Mouse (Mus musculus): ENCODE results near the gene A530064D06Rik. TPM values are rescaled to one million over a fixed set of nuclear protein-coding genes. Genes with fewer than 3 reads are reported as not detected.

Gene A530064D06Rik
- total RNA-seq (2015) = 1.0 and 2.3 TPM in 2 replicates
- 2.8 and 3.9 TPM in 2 replicates for total RNA-seq (2017)

DNA sequence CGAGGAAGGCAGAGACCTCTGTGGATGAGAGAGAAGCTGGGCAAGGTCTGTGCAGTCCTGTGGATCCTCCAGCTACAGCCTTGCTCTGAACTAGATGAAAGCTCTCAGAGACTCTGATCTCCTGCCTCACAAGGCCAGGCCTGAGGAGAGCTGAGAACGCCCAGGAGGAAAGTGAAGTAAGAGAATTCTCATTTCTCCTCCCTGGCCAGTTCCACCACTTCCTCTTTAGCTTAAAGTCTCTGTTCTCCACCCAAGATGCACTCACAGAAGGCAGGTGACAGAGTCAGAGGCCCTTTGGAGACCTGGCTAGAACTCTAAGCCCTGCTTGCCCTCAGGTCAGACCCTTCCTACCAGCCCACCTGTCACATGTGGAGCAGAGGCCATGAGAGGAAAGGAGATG lies at the start of gene A530064D06Rik:
Gene A530064D06Rik (minus strand): TSS at position 173 of the 400 bp plus-strand sequence.
- peak; percentile 84 for ATAC-seq (replicated peaks; ENCODE audit: poor library complexity)

DNA sequence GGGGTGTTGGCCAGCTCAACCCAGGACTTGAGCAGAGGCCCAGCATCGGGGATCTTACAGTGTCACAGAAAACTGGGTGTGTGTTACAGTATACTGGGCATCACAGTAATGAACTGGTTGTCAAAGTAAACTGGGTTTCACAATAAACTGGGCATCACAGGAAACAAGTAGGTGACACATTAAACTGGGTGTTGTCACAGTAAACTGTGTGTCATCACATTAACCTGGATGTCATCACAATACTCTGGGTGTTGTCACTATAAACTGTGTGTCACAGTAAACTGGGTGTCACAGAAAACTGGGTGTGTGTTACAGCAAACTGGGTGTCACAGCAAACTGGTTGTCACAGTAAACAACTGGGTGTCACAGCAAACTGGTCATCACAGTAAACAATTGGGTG lies 48.4 kb upstream of the A530064D06Rik start:
- ATAC-seq (replicated peaks; ENCODE audit: poor library complexity) = no peak

DNA sequence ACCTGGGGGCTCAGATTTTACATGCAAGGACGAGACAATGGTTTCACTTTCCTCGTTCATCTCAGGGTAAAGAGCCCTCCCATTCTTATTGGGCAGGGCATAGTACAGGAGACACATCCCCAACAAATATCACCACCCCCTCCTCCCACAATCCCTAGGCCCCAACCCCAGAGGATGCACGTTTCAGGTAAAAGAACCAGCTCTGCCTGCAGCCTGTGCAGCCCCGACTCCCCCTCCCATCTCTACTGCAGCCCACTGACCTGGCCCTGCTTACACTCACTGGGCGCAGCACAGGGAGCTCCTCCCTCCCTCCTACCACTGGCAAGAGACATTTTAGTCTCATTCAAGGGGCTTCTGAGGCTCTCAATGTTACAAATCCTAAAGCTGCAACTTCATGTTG lies 46.4 kb upstream of the A530064D06Rik start:
- ATAC-seq (replicated peaks; ENCODE audit: poor library complexity) = no peak

DNA sequence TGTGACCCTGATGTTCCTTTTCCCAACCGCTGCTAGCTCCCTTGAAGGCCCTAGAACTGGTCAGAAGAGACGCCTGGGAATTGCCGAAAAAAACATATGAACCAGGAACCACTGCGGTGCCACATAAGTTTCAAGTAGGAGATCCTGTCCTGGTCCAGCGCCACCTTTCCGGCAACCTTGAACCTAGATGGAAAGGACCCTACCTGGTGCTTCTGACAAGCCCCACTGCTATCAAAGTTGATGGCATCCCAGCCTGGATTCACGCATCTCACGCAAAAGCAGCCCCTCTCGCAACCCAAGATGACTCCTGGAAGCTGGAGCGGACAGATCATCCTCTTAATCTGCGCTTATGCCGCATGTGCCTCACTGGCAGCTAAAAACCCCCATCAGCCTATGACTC lies 45.5 kb upstream of the A530064D06Rik start:
- no peak for ATAC-seq (replicated peaks; ENCODE audit: poor library complexity)

GRCm38 (mm10) chr17:48203086-48203485 lies 36.0 kb upstream of the A530064D06Rik start:
- ATAC-seq (replicated peaks; ENCODE audit: poor library complexity) = no peak

DNA sequence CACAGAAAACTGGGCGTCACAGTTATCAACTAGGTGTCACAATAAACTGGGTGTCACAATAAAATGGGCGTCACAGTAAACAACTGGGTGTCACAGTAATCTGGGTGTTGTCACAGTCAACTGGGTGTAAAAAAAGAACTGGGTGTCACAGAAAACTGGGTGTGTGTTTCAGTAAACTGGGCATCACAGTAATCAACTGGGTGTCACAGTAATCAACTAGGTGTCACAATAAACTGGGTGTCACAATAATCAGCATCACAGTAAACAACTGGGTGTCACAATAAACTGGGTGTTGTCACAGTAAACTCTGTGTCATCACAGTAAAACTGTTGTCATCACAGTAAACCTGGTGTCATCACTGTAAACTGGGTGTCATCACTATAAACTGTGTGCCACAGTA lies 25.3 kb upstream of the A530064D06Rik start:
- ATAC-seq (replicated peaks; ENCODE audit: poor library complexity) = 0 out of 2 replicates have a peak, but pooled peaks have one; percentile 39

DNA sequence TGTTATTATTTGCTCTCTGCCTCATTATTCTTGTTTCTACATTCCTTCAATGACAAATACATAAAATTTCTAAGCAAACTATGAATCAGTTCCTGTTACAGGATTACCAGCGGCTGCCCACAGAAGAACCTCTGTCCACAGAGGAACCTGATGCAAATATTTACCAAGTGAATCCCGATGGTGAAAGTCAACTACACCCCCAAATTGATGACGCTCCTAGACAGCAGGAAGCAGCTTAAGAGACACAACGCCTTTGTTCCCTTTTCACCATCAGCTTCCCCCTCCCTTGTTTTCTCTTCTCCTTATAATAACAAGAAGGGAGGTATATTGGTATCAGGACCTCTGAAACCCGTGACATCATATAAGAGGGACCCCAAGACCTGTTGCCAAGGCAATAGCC lies 18.2 kb upstream of the A530064D06Rik start:
- peak; percentile 93 for ATAC-seq (replicated peaks; ENCODE audit: poor library complexity)

- ATAC-seq (replicated peaks; ENCODE audit: poor library complexity) = no peak
These were observed 9.5 kb downstream of the A530064D06Rik start for GRCm38 (mm10) chr17:48157382-48158076.

DNA sequence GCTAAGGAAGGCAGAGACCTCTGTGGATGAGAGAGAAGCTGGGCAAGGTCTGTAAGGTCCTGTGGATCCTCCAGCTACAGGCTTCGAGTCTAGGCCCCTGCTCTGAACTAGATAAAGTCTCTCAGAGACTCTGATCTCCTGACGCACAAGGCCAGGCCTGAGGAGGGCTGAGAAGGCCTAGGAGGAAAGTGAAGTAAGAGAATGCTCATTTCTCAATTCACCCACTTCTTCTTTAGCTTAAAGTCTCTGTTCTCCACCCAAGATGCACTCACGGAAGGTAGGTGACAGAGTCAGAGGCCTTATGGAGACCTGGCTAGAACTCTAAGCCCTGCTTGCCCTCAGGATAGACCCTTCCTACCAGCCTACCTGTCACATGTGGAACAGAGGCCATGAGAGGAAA lies 21.0 kb downstream of the A530064D06Rik start, which contains the start of gene 9830107B12Rik:
Gene 9830107B12Rik (minus strand): TSS at position 149 of the 400 bp plus-strand sequence.
- peak; percentile 61 for ATAC-seq (replicated peaks; ENCODE audit: poor library complexity)

DNA sequence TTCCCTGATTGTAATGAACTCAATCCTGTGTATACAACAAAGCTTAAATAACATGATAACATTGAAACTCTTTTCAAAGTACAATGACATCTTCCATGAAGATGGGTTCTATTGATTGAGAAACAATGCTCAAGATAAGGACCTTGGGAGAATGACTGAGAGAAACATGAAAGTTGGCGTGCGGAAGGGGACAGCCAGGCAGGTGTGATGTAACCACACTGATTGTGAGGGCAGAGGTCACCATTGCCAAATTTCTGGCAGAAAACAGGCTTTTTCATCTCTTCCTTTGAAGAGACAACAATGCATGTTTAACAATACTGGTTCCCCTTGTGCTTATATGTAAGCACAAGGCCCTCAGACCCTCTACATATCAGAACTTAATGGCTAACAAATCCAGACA lies 34.3 kb downstream of the A530064D06Rik start:
- ATAC-seq (replicated peaks; ENCODE audit: poor library complexity) = no peak

GRCm38 (mm10) chr17:48120456-48120855 lies 46.6 kb downstream of the A530064D06Rik start:
- no peak for ATAC-seq (replicated peaks; ENCODE audit: poor library complexity)

DNA sequence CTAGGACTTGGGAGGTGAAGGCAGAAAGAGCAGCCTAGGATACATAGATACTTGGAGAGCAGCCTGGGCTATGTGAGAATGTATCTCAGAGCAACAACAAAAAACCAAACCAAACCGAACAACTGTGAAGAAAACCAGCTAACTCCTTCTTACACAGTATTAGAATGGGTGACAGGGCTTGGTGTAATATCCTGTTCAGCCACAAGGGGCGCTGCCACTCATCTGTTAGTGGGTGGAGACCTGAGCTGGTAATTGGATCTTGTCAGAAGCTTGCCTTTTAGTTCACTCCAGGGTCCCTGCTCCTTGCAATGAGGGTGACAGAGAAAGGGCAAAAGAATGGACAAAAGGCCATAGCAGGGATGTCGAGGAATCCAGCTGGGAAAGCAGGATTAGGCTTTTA lies 47.4 kb downstream of the A530064D06Rik start:
- peak; percentile 82 for ATAC-seq (replicated peaks; ENCODE audit: poor library complexity)

DNA sequence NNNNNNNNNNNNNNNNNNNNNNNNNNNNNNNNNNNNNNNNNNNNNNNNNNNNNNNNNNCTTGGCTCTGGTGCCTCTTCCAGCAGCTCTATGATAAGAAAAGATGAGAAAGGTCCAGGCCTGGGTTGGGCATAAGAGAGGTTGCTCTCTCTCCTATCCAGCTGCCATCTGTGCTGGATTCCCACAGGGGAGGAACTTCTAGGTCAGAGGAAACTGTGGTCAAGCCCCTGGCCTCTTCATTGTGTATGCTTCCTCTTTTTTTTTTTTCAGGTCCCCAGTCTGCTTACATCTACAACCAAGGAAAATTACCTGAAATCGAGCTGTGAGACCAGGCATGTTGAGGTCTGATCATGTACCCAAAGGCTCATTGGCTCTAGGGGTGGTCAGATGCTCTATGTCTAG lies 48.5 kb downstream of the A530064D06Rik start:
- ATAC-seq (replicated peaks; ENCODE audit: poor library complexity) = peak; percentile 96

GRCm38 (mm10) chr17:48110547-48111287 lies 56.4 kb downstream of the A530064D06Rik start:
- ATAC-seq (replicated peaks; ENCODE audit: poor library complexity) = peak; percentile 96

- no peak for ATAC-seq (replicated peaks; ENCODE audit: poor library complexity)
These were observed 58.6 kb downstream of the A530064D06Rik start for GRCm38 (mm10) chr17:48108520-48108919.

GRCm38 (mm10) chr17:48107862-48108261 lies 59.2 kb downstream of the A530064D06Rik start:
- no peak for ATAC-seq (replicated peaks; ENCODE audit: poor library complexity)

DNA sequence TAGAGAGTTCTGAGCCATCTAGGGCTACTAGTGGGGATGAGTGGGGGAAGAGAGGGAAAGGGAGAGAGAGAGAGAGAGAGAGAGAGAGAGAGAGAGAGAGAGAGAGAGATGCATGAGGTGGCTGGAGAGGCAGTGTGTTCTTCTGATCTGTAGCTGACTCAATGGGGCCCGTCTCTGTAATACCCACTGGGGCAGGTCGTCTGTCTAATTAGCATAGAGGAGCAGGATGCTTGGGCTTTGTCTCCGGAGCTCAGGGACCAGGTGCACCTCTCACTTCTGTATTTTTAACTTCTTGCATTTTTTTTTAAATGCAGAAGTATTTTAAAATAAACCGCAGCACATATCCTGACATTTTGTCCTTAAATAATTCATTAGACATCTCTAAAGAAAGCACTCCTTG lies 59.7 kb downstream of the A530064D06Rik start:
- ATAC-seq (replicated peaks; ENCODE audit: poor library complexity) = 0 out of 2 replicates have a peak, but pooled peaks have one; percentile 24

GRCm38 (mm10) chr17:48100441-48101417 lies 66.3 kb downstream of the A530064D06Rik start:
- peak; percentile 93 for ATAC-seq (replicated peaks; ENCODE audit: poor library complexity)

DNA sequence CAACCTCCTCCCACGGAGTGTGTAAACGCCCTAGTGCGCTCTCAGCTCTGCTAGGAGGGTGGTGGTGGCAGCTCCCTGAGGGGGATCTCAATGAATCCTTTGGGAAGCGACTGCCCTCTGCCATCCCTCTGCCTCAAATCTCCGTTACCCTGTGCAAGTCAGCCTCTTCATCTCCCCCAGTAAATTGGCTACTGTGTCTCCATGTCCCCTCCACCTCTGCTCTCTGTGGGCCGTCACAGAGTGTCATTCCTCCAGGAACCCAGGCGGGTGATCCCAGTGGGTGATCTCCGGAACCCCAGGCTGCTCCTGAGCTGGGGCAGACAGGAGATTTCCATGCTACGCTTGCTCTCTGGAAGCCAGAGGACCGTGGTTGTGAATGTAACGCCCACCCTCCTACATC lies 67.8 kb downstream of the A530064D06Rik start:
- ATAC-seq (replicated peaks; ENCODE audit: poor library complexity) = no peak

Measured in megakaryocyte progenitor cell, adult 5-6 weeks (primary cell).